Mouse (Mus musculus) thymus, adult 2 months (tissue): ENCODE data around the gene Coro1a. TPM values are rescaled to one million over a fixed set of nuclear protein-coding genes. Genes with fewer than 3 reads are reported as not detected.

Experiments
- DNase-seq: peaks from one replicate; pipeline ENCODE4 v3.0.0; 2021
- H3K27ac ChIP-seq: fragments of 200-500 bp; 2 replicates; pipeline ENCODE4 v1.5.1; 2012; ENCODE audit warnings: low read length, control low read depth; ENCODE audit not compliant: control insufficient read depth, insufficient read depth
- H3K27me3 ChIP-seq: fragments of 200-500 bp; 2 replicates; pipeline ENCODE4 v1.6.1; 2012; ENCODE audit warnings: mild to moderate bottlenecking, low read length, moderate library complexity, mixed read lengths; ENCODE audit not compliant: control insufficient read depth, insufficient read depth
- H3K36me3 ChIP-seq: fragments of 200-500 bp; 2 replicates; pipeline ENCODE4 v1.6.1; 2012; ENCODE audit warnings: mild to moderate bottlenecking, low read length, moderate library complexity; ENCODE audit not compliant: control insufficient read depth, insufficient read depth
- H3K4me1 ChIP-seq: fragments of 200-500 bp; replicated peaks from 2 replicates; pipeline ENCODE4 v1.6.1; 2012; ENCODE audit warnings: low read length; ENCODE audit not compliant: control insufficient read depth, insufficient read depth
- H3K4me3 ChIP-seq: fragments of 200-500 bp; 2 replicates; pipeline ENCODE4 v1.5.1; 2012; ENCODE audit warnings: mild to moderate bottlenecking, low read length, control low read depth, moderate library complexity; ENCODE audit not compliant: control insufficient read depth, insufficient read depth
- CTCF ChIP-seq: fragments of 200-500 bp; IDR thresholded peaks from 2 replicates; pipeline ENCODE4 v1.5.1; 2012; ENCODE audit warnings: mild to moderate bottlenecking, control low read depth, low read length, moderate library complexity, borderline replicate concordance; ENCODE audit not compliant: control insufficient read depth, poor library complexity, insufficient read depth; ENCODE audit errors: extremely low read depth
- POLR2A ChIP-seq: fragments of 200-500 bp; IDR thresholded peaks from 2 replicates; pipeline ENCODE4 v1.6.1; 2012; ENCODE audit warnings: mild to moderate bottlenecking, low read length, control low read depth, moderate library complexity; ENCODE audit not compliant: control insufficient read depth, poor library complexity, insufficient read depth; ENCODE audit errors: extremely low read depth
- WGBS: fragments of 180-500 bp; shearing (Covaris S2); methylation state at CpG from one replicate; pipeline ENCODE4 v1.1.7; 2018; 5-methylcytosine and 5-hydroxymethylcytosine counted together
- polyA plus RNA-seq: library from polyadenylated mRNA; depleted of rRNA; stranded (reverse); fragments of >200 nt; gene quantifications from 2 replicates; pipeline ENCODE4 v1.2.3, GENCODE M21; 2012

Gene Coro1a
- polyA plus RNA-seq, 1 experiment = 2,939 TPM

DNA sequence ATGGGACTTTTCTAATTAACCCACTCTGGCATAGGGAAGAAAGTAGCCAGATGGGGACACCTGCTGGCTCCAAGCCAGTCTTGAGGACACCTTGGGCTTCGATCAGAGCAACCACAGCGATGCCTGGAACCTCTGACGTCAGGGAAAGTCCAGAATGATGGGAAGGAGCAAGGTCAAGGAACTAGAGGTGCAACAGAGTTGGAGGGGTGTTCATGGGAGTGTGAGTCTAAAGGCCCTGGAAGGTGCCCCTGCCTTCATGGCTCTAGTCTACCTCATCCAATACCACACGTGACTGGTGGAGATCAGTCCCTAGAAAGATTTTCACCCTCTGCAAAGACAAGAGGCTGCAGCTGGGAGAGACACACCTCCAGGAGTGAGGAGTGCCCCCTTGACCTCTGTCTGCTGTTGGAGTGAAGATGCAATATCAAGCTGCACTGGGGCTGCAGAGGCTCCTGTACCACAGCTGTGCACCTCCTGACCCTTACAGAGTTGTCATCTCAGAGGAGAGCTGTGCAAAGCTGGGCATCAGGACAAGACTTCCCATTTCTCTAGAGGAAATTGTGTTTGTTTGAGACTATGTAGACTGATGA lies 30.9 kb downstream of the Coro1a start:
- no peak for DNase-seq
- no peak for TF ChIP-seq CTCF
- TF ChIP-seq POLR2A = no peak
- 82% methylated on average over 4 of the region's 4 CpGs for WGBS
- H3K27ac ChIP-seq = no peak overlapping the region
- H3K4me3 ChIP-seq = no peak overlapping the region
- no peaks in the 10 kb centered on the region for H3K4me1 ChIP-seq
- H3K27me3 ChIP-seq = no peaks in the 10 kb centered on the region
- H3K36me3 ChIP-seq = peaks cover 8% of the 10 kb centered on the region; the same call in 1 of the 2 replicates

DNA sequence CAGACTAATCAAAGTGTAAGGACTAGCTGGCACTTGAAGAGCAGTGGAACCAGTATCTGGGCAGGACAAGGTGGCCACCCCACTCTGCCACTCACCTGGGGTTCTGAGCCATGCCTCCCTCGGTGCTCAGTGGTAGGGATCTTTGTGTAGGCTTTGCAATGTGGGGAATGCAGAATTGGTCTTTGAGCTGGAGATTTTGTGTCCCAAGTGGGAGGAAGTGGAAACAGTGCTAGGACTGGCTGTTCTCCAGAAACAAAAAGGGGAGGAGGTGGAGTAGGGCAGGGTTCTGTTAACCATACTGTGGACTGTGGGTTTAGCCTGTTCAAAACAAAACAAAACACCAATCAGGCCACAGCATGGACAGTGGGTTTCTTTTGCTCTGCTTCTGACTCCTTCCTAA lies 31.4 kb downstream of the Coro1a start, which contains the start of gene Sult1a1:
TSS of gene Sult1a1 (minus strand) at position 226 of the 400 bp plus-strand sequence.
- peaks cover 8% of the 10 kb centered on the region; the same call in 1 of the 2 replicates for H3K36me3 ChIP-seq
- no peaks in the 10 kb centered on the region for H3K27me3 ChIP-seq
- H3K27ac ChIP-seq = 0 out of 2 replicates have a peak within 1 kb of the TSS, but pooled peaks have one; percentile 6
- H3K4me1 ChIP-seq = no peaks in the 10 kb centered on the region
- TF ChIP-seq CTCF (no peak), POLR2A (no peak)
- DNase-seq = no peak
- no peak within 1 kb of the TSS for H3K4me3 ChIP-seq
- 91% methylated on average over 1 of the region's 1 CpGs for WGBS

DNA sequence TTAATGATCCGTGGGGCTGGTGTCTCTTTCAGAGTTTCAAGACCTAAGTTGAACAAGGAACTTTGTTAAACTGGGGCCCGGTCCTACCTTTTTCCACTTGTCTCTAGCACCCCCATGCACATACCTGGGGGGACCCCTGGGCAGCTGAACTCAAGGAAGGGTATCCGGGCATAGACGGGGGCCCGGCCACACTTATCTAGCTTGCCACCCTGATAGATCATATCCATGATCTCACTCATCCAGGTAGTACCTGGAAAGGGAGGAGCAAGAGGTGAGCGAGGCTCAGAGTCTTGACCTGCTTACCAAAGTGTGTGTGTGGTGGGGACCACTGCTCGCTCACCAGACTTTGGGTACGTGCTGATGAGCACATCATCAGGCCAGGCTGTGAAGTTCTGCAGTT lies 32.5 kb downstream of the Coro1a start:
- no peaks in the 10 kb centered on the region for H3K4me1 ChIP-seq
- no peak for TF ChIP-seq POLR2A
- no peak for TF ChIP-seq CTCF
- DNase-seq = no peak
- no peak overlapping the region for H3K4me3 ChIP-seq
- H3K27me3 ChIP-seq = no peaks in the 10 kb centered on the region
- WGBS = 98% methylated on average over 8 of the region's 8 CpGs
- peaks cover 8% of the 10 kb centered on the region; the same call in 1 of the 2 replicates for H3K36me3 ChIP-seq
- H3K27ac ChIP-seq = no peak overlapping the region

DNA sequence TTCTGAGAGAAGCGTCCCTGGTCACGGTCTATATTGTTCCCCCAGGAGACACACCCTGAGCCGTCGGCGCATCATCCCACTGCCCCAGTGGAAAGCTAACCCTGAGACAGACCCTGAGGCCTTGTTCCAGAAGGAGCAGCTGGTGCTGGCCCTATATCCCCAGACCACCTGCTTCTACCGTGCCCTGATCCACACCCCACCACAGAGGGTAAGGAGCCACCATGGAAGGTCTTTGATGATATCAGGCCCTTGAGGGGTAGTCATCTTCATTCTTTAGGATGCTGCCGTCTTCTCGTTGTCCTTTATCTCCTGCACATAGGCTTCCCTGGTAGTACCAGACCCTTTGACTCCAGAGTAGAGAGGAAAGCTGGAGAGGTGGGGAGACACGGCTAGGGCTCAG lies 35.5 kb downstream of the Coro1a start:
- 0 out of 2 replicates have a peak, but pooled peaks cover 2% of the 10 kb centered on the region for H3K4me1 ChIP-seq
- H3K4me3 ChIP-seq = no peak overlapping the region

GRCm38 (mm10) chr7:126670152-126670551 lies 37.4 kb downstream of the Coro1a start:
- H3K27me3 ChIP-seq = no peaks in the 10 kb centered on the region
- DNase-seq = no peak
- no peak overlapping the region for H3K4me3 ChIP-seq
- TF ChIP-seq CTCF = no peak
- TF ChIP-seq POLR2A = no peak
- peaks cover 12% of the 10 kb centered on the region for H3K36me3 ChIP-seq
- 96% methylated on average over 3 of the region's 3 CpGs for WGBS
- H3K4me1 ChIP-seq = 0 out of 2 replicates have a peak, but pooled peaks cover 2% of the 10 kb centered on the region
- no peak overlapping the region for H3K27ac ChIP-seq

More for the DNA sequence above, 35.5 kb downstream of the Coro1a start:
- DNase-seq = no peak
- H3K36me3 ChIP-seq = peaks cover 8% of the 10 kb centered on the region; the same call in 1 of the 2 replicates
- TF ChIP-seq POLR2A (no peak), CTCF (no peak)
- H3K27me3 ChIP-seq = no peaks in the 10 kb centered on the region
- WGBS = 97% methylated on average over 9 of the region's 9 CpGs
- H3K27ac ChIP-seq = no peak overlapping the region

DNA sequence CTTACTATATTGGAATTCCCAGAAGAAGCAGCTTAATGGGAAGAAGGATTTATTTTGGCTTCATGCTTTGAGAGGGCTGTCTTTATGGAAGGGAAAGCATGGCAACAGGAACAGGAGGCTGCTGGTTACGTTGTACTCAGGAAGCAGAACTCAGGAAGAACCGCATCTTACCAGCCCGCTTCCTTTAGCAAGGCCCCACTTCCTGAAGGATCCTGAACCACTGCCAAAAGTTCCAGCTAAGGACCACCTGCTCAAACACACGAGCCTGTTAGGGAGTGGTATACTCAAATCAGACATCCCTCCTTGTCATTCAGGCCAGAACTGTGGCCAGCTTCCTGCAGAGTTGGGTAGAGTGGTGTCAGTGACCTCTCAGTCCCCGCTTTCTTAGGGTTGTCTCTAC lies 39.1 kb downstream of the Coro1a start:
- WGBS = 66% methylated on average over 5 of the region's 5 CpGs
- Histone ChIP-seq H3K27ac (no peak overlapping the region), H3K4me1 (0 out of 2 replicates have a peak, but pooled peaks cover 2% of the 10 kb centered on the region), H3K36me3 (peaks cover 27% of the 10 kb centered on the region), H3K4me3 (no peak overlapping the region), H3K27me3 (no peaks in the 10 kb centered on the region)
- no peak for DNase-seq
- TF ChIP-seq CTCF (no peak), POLR2A (no peak)

DNA sequence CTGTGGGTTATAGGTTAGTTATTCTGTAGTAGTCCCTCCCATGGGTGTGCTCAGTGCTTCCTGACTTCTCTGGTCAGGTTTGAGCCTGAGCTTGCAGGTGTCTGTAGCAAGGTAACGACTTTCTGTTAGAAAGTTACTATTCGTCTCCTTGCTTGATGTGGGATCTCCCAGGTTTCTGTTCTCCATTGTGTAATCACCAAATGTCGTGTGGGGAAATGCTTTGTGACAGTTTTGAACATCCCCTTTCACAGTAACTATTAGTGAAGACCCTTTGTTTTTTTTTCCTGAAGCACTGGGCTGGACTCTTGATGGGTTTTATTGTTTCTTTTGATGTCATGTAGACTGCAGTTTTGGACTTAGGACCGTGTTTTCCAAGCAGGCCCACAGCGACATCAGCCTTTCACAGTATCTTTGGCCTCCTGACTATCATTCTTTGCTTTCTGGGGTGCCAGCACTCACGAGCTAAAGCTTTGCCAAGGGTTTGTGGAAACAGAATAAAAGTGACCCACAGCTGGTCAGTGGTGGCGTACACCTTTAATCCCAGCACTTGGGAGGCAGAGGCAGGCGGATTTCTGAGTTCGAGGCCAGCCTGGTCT lies 40.0 kb downstream of the Coro1a start:
- Histone ChIP-seq H3K4me1 (0 out of 2 replicates have a peak, but pooled peaks cover 2% of the 10 kb centered on the region), H3K4me3 (no peak overlapping the region), H3K27ac (no peak overlapping the region), H3K36me3 (peaks cover 25% of the 10 kb centered on the region), H3K27me3 (no peaks in the 10 kb centered on the region)
- no peak for DNase-seq
- TF ChIP-seq POLR2A (no peak), CTCF (no peak)
- 70% methylated on average over 9 of the region's 9 CpGs for WGBS
